Mouse (Mus musculus): ENCODE measurements around the gene Fbxo10. TPM values are rescaled to one million over a fixed set of nuclear protein-coding genes. Genes with fewer than 3 reads are reported as not detected.
"Not testable (repeated sequence)": the region's sequence is repeated elsewhere in the genome, so short reads cannot be mapped to it uniquely, and the experiment has no call there.

Gene Fbxo10
- total RNA-seq, 1 experiment from 2014 or later = 2.0 TPM

DNA sequence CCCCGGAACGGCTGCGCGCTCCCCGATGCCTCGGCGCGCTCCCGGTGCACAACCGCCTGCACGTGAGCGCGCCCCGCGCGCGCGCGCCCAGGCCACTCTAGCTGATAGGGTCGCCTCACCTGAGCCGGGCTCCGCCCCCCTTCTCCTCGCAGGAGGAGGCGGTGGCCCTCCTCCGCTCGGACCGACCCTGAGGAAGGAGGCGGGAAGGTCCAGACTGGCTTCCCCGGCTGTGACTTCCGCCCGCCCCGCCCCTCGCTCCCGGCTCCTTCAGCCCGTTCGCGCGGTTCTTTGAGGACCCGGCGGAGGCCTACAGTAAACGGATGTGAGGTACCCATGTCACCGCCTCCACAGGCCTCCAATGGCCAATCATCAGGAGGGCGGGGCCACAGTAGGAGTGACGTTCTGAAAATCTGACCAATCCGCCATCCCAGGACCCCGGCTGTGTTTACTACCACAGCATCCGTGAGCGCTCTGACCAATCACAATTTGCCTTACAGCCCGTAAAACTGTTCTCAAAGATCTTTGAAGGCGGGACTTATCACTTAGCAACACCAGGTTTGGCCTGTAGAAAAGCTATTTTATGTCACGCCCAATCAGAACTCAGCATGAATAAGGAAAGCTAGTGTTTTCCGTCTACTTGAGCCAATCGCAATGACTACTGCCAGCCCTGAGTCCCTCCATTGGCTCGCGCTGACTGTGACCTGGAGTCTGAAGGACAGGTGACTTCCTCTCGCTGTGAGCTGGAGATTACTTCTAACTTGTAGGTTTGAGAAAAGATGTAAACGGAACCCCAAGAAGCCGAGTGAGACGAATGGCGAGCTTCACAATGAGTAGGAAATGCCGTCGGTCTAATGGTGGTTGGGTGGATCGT is 72.1 kb downstream of the Fbxo10 start, which contains the start of gene Zbtb5:
Gene Zbtb5 (minus strand): TSS at position 308 of the 871 bp plus-strand sequence.
- peak; percentile 89 for ATAC-seq (ENCODE audit: extremely low read depth, insufficient number of reproducible peaks, low FRiP score, poor library complexity, severe bottlenecking)

DNA sequence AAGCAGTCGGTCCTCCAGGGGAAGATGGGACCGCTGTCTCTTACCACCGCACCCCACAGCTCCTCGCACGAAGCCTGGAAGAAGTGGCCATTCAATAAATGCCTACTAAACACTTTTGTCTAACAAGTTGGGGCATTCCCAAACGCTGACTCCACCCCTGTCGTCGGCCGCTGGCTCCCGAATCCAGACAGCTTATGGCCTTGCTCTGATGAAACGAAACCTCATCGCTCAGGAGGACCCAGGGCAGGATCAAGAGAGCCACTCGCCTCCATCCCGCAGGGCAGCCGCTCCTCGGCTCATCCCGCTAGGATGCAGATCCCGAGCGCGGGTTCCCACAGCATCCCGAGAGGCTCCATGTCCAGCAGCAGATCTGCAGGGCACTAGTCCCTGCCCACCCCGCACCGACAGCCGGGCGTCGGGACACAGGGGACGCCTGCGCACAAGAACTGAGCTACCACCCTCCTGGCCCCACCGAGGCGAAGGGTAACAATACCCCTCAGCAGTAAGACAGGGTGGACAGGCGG is 72.8 kb downstream of the Fbxo10 start:
- ATAC-seq (ENCODE audit: extremely low read depth, insufficient number of reproducible peaks, low FRiP score, poor library complexity, severe bottlenecking) = no peak

DNA sequence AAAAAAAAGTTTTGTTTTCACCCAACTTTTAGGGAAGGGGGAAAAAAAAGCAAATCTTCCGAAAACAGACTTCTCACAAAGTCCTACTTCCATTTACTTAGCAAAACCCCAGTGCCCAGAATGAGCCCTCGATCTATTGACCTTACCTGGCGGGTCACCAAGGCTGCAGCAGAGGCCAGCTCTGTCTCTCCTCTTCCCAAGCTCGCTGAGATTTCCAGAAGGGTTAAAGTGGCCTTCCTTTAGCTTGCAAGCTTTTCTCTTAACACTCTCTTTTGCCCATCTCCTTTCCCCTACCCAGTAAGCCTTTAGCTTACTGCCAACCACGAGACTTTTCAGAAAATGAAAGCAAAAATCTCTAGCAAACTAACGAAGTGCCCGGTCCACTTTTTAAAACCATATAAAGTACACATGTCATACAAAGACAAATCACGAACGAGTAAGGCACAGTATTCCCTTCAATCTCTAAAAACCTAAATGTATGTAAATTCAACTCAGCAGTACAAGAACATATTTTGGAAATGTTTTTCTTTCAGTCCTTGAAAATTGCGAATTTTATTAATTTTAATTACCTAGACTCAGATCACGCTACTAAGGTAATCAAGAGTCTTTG is 73.5 kb downstream of the Fbxo10 start:
- ATAC-seq (ENCODE audit: extremely low read depth, insufficient number of reproducible peaks, low FRiP score, poor library complexity, severe bottlenecking) = no peak

DNA sequence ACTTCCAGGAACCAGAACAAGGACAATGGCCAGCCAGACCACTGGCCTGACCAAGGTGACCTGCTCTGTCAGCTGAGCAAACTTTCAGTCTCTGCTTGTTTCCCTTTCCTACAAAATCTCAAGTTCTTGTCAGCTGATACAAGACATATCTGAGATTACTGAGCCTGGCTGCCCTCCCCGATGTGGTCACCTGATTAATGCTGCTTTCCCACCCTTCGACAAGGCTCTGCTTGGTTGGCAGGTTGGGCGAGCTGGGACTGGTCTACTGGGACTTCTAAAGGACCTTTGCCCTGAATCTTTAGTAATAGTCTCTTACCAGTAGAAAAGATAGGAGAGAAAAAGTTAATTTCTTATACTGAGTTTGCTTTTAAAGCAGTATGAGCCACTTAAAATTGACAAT is 79.0 kb downstream of the Fbxo10 start:
- no peak for ATAC-seq (ENCODE audit: extremely low read depth, insufficient number of reproducible peaks, low FRiP score, poor library complexity, severe bottlenecking)

DNA sequence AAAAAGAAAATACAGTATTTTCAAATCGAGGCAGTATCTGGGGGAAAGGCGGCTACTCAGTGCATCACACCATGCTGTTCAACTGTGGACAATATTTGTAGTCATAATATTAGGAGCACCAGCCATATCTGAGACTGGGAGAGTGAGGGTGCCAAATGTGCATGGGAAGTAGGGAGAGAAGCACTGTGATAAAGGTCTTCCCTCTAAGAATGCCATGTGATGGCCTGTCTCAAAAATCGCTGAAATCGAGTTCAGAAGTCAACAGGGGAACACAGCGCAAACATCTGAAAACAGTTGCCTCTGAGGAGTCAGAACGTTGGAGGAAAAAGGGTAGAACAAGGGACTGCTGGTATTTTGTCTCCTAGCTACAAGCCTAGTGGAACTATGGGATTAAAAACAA is 84.4 kb downstream of the Fbxo10 start:
- ATAC-seq (ENCODE audit: extremely low read depth, insufficient number of reproducible peaks, low FRiP score, poor library complexity, severe bottlenecking) = no peak

DNA sequence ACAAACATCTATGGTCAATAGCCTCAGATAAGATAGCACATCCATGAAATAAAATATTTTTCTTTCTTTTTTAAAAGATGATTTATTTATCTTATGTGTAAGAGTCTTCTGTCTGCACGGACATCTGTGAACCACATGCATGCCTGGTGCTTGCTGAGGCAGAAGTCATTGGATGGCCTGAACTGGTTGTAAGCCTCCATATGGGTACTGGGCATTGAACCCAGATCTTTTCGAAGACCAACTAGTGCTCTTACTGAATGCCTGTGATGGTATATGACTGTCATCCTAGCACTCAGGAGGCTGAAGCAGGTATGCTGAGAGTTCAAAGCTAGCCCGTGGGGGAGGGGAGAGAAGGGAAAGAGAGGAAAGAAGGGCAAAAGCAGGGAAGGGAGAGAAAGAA is 86.3 kb downstream of the Fbxo10 start:
- no peak for ATAC-seq (ENCODE audit: extremely low read depth, insufficient number of reproducible peaks, low FRiP score, poor library complexity, severe bottlenecking)

DNA sequence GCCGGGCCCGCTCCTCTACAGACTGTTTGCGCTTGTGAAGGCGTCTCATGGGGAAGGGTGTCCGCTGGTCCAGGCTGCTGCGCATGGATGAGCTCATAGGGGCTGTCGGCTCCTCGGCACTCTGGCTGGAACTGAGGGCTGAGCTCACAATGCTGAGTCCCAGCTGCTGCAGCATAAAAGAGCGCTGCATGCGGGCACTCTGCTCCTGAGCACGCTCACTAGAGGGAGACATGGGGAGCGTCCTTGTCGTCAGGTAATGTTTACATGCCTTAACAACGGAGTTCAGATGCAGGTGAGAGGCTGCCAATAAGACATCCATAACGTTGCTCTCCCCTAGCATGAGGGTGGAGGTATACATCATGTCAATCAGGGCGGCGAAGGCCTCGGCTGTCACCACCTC is 89.6 kb downstream of the Fbxo10 start:
- no peak for ATAC-seq (ENCODE audit: extremely low read depth, insufficient number of reproducible peaks, low FRiP score, poor library complexity, severe bottlenecking)

DNA sequence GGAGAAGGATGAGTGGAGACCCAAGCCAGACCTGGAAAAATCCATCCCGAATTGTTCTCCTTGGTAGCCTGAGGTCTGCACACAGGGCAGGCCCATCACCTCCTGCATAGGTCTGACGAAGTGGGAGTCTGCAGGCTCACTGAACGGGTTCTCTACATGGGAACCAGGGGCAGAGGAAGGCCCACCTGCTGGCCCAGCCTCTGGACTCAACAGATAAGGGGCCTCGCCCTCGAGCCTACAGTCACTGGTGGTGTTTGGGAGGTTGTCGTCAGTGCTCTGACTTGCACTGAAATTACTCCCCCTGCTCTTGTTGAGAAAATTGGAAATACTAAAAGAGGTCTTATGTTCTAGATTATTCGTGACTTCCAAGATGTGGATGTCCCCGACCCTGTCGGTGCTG is 90.6 kb downstream of the Fbxo10 start:
- ATAC-seq (ENCODE audit: extremely low read depth, insufficient number of reproducible peaks, low FRiP score, poor library complexity, severe bottlenecking) = no peak

DNA sequence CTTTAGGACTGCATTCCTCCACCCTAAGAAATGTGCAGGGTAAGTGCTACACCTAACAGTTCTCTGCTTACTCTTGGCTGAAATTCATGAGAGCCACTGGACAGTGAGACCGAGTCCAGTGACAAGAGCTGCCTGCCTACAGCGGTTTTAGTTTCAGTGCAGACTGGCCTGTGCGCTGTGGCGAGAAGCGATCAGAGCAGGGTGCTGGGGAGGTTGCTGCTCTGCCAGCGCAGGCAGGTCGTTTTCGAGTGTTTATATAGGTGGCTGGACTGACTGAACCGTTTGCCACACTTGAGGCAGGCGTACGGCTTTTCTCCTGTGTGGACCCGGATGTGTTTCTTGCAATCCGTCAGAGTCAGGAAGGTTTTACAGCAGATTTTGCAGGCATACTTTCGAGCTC is 91.2 kb downstream of the Fbxo10 start:
- ATAC-seq (ENCODE audit: extremely low read depth, insufficient number of reproducible peaks, low FRiP score, poor library complexity, severe bottlenecking) = not testable (repeated sequence)

DNA sequence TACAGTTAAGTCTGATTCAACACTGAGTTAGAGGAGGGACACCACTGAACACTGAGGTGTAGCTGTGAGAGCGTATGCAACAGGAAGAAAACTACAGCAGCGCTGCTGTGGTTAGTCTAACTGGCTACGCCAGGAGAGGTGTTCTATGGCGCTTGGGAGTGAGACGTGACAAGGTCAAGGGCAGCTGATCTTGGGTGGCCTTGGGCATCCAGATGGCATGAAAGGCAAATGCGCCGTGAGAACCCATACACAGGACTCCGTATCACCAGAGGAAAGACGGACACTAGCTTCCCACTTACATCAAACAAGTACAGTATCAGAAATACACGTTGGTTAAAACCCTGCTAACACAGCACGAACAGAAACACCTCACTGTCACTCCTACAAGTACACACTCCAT is 92.1 kb downstream of the Fbxo10 start:
- not testable (repeated sequence) for ATAC-seq (ENCODE audit: extremely low read depth, insufficient number of reproducible peaks, low FRiP score, poor library complexity, severe bottlenecking)

DNA sequence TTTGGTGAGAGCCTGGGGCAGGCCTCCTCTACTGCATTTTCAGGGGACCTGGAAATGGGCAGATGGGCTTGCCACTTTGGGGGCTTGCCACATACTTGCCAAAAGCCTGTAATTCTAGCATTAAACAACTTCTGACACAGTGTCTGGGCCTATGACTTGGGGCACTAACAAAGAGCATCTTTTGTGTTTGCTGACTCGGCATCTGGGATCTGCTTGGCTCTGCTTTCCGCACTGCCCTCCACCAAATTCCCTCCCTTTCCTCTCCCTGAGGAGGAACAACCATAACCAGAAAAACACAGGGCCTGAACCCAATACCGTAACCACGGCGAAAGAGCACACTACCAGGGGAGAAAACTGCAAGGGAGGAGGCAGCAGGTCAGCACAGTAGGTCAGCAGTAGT is 93.8 kb downstream of the Fbxo10 start:
- no peak for ATAC-seq (ENCODE audit: extremely low read depth, insufficient number of reproducible peaks, low FRiP score, poor library complexity, severe bottlenecking)

Other genes with a start within 250 kb of the Fbxo10 start
- gene Grhpr, start 103.2 kb downstream of the Fbxo10 start, total RNA-seq (2017) = 2.9 and 6.6 TPM in 2 replicates
- gene Zbtb5, start 72.2 kb downstream of the Fbxo10 start, total RNA-seq (2017) = 16.7 and 17.0 TPM in 2 replicates
- 16.3 and 22.0 TPM in 2 replicates for gene Polr1e, start 66.0 kb downstream of the Fbxo10 start, total RNA-seq (2017)
- gene Tomm5, start 23.5 kb upstream of the Fbxo10 start, total RNA-seq (2017) = 42.8 and 44.0 TPM in 2 replicates
- not detected in 2 replicates for gene Frmpd1, start 100.3 kb upstream of the Fbxo10 start, total RNA-seq (2017)
- gene Trmt10b, start 212.5 kb upstream of the Fbxo10 start, total RNA-seq (2017) = 7.4 and 15.2 TPM in 2 replicates